Comparison of ENCODE assay signal across 8 mouse cellular contexts in genomic region chr3:95930471-95930789, GRCm38 (mm10). TPM values are rescaled to one million over a fixed set of nuclear protein-coding genes. Genes with fewer than 3 reads are reported as not detected.
A peak's percentile ranks its signal among the peaks of the same experiment; 100 is the strongest.
DNase-seq lines count a peak whose midpoint lies in the region; ATAC-seq and TF ChIP-seq lines count a peak whose summit lies in the region.

No protein-coding gene starts in this region.

- no peak for TF ChIP-seq POLR2A in CH12.LX (IDR thresholded peaks at IDR 0.05; ENCODE audit: low read depth, low read length)

- H3K27ac ChIP-seq in heart, embryonic 10.5 days: peak overlapping the region; percentile 96
- peak overlapping the region; percentile 14; the same call in 1 of the 2 replicates for H3K27ac ChIP-seq in CH12.LX (ENCODE audit: insufficient read depth, low read depth)
- 0 out of 2 replicates have a peak overlapping the region, but pooled peaks have one; percentile 86 for H3K27ac ChIP-seq in forebrain, postnatal 0 days (ENCODE audit: low read depth, low read length)

- TF ChIP-seq CTCF in CH12.LX (conservative IDR thresholded peaks at IDR 0.05 in 1 of 2, IDR thresholded peaks at IDR 0.05 in 1 of 2; ENCODE audit: low read depth in 2 of 2, low read length in 2 of 2): no peak
- no peak for TF ChIP-seq CTCF in forebrain, postnatal 0 days (IDR thresholded peaks at IDR 0.05; ENCODE audit: low read depth)

- in situ Hi-C loops in CH12.LX (cut with MboI; ENCODE audit: low pct_ligation_motif_present, low pct_unique_long_range_greater_than_20kb, low sequenced_read_pairs): no loop called here

- ATAC-seq in forebrain, postnatal 0 days: no peak
- ATAC-seq in granulocyte monocyte progenitor cell, adult 5-6 weeks (replicated peaks; ENCODE audit: poor library complexity, severe bottlenecking): no peak

- H3K4me2 ChIP-seq in CH12.LX (ENCODE audit: insufficient read depth, low read depth, poor library complexity, severe bottlenecking): peak overlapping the region; percentile 93
- peak overlapping the region; percentile 76 for H3K4me2 ChIP-seq in forebrain, postnatal 0 days (ENCODE audit: low read depth)

- no peaks in the 10 kb centered on the region for H3K9me3 ChIP-seq in heart, embryonic 10.5 days
- H3K9me3 ChIP-seq in CH12.LX (replicated peaks; ENCODE audit: low read length): no peaks in the 10 kb centered on the region
- H3K9me3 ChIP-seq in forebrain, postnatal 0 days (ENCODE audit: low read length): no peaks in the 10 kb centered on the region

- H3K4me1 ChIP-seq in heart, embryonic 10.5 days: peaks cover 15% of the 10 kb centered on the region
- peaks cover 4 to 21% of the 10 kb centered on the region in 2 experiments; a peak in 3 of 4 replicates for H3K4me1 ChIP-seq in CH12.LX (ENCODE audit: control insufficient read depth in 1 of 2, insufficient read depth in 2 of 2)
- H3K4me1 ChIP-seq in forebrain, postnatal 0 days (ENCODE audit: insufficient read depth): no peaks in the 10 kb centered on the region

- no peak for DNase-seq in heart, embryonic 10.5 days (ENCODE audit: low spot score)
- DNase-seq in heart, adult 8-10 months (ENCODE audit: low spot score): no peak
- no peak for DNase-seq in CH12.LX (ENCODE audit: extremely low read depth)
- no peak for DNase-seq in forebrain, postnatal 0 days
- DNase-seq in lung, postnatal 10 days: peak; percentile 9
- no peak for DNase-seq in frontal cortex, adult 2 months (ENCODE audit: extremely low spot score in 1 of 2, low spot score in 1 of 2)
- DNase-seq in frontal cortex, postnatal 25 days (ENCODE audit: low spot score in 2 of 2): no peak

- TF ChIP-seq RAD21 in CH12.LX (IDR thresholded peaks at IDR 0.05; ENCODE audit: low read depth, low read length): no peak

- H3K9ac ChIP-seq in CH12.LX (ENCODE audit: insufficient read depth, low read depth): peak overlapping the region; percentile 99
- H3K9ac ChIP-seq in forebrain, postnatal 0 days: peak overlapping the region; percentile 67

- no peaks in the 10 kb centered on the region for H3K27me3 ChIP-seq in heart, embryonic 10.5 days (ENCODE audit: insufficient read depth, poor library complexity, severe bottlenecking)
- no peaks in the 10 kb centered on the region for H3K27me3 ChIP-seq in CH12.LX (replicated peaks)
- no peaks in the 10 kb centered on the region for H3K27me3 ChIP-seq in forebrain, postnatal 0 days (ENCODE audit: insufficient read depth, low read length)

- H3K4me3 ChIP-seq in heart, embryonic 10.5 days: peak overlapping the region; percentile 83
- peak overlapping the region; percentile 92 to 97 (median 93) for H3K4me3 ChIP-seq in CH12.LX (replicated peaks in 1 of 3; ENCODE audit: low read depth in 2 of 3, low read length in 2 of 3, poor library complexity in 1 of 3)
- peak overlapping the region; percentile 74 for H3K4me3 ChIP-seq in forebrain, postnatal 0 days (ENCODE audit: low read depth, low read length)

- dilution Hi-C loops in CH12.LX (cut with MboI; ENCODE audit: extremely low pct_ligation_motif_present, extremely low pct_unique_long_range_greater_than_20kb, low sequenced_read_pairs): no loop called here

- WGBS in heart, embryonic 10.5 days: 4% methylated on average over 5 of the region's 5 CpGs
- 0% methylated on average over 5 of the region's 5 CpGs for WGBS in forebrain, postnatal 0 days

- no peak for TF ChIP-seq EP300 in CH12.LX (IDR thresholded peaks at IDR 0.05; ENCODE audit: low read length)

- peaks cover 45% of the 10 kb centered on the region for H3K79me2 ChIP-seq in CH12.LX (replicated peaks; ENCODE audit: control insufficient read depth, extremely low read depth, insufficient read depth, poor library complexity, severe bottlenecking)

- peaks cover 25% of the 10 kb centered on the region for H3K36me3 ChIP-seq in heart, embryonic 10.5 days
- peaks cover 18 to 26% of the 10 kb centered on the region in 2 experiments for H3K36me3 ChIP-seq in CH12.LX (replicated peaks in 1 of 2; ENCODE audit: control insufficient read depth in 1 of 2, insufficient read depth in 1 of 2, low read length in 1 of 2)
- H3K36me3 ChIP-seq in forebrain, postnatal 0 days (ENCODE audit: insufficient read depth): peaks cover 15% of the 10 kb centered on the region

TF ChIP-seq in CH12.LX, 34 proteins besides CTCF, POLR2A, EP300 and RAD21:
- no peak for TF ChIP-seq NELFE (IDR thresholded peaks at IDR 0.05; ENCODE audit: low read depth, low read length)
- TF ChIP-seq RCOR1 (conservative IDR thresholded peaks at IDR 0.05; ENCODE audit: low read depth, low read length): no peak
- no peak for TF ChIP-seq E2F4 (IDR thresholded peaks at IDR 0.05; ENCODE audit: insufficient replicate concordance, low read depth, low read length)
- TF ChIP-seq SIN3A (IDR thresholded peaks at IDR 0.05; ENCODE audit: low read length): peak; percentile 37
- no peak for TF ChIP-seq MEF2A (IDR thresholded peaks at IDR 0.05; ENCODE audit: borderline replicate concordance, low read depth, low read length)
- TF ChIP-seq KAT2A (IDR thresholded peaks at IDR 0.05; ENCODE audit: insufficient replicate concordance, low read length): no peak
- TF ChIP-seq MAX (IDR thresholded peaks at IDR 0.05; ENCODE audit: low read length): no peak
- TF ChIP-seq TCF12 (IDR thresholded peaks at IDR 0.05; ENCODE audit: low read depth, low read length): no peak

RNA-seq across cellular contexts. Expression of gene Anp32e, which starts 1.4 kb away (rescaled TPM):
- 209 and 212 TPM in 2 replicates for polyA plus RNA-seq in heart, embryonic 10.5 days (2016; fragmentation: Nextera tagmentation; extraction: Ambion mirVana)
- 10 to 100 TPM; 76.7 to 95.7 (median 82.9) TPM for total RNA-seq in heart, adult 8-10 months (2022)
- 85.2 and 126 TPM in 2 replicates for total RNA-seq in CH12.LX (2012; rRNA removed)
- 64.8 and 74.2 TPM in 2 replicates for total RNA-seq in CH12.LX (2014; rRNA removed)
- polyA plus RNA-seq in CH12.LX (2012; ENCODE audit: insufficient read length, low read depth): 439 and 608 TPM in 2 replicates
- 27.5 and 34.4 TPM in 2 replicates for total RNA-seq in forebrain, postnatal 0 days (2014; rRNA removed)
- polyA plus RNA-seq in forebrain, postnatal 0 days (2015; fragmentation: Nextera tagmentation; extraction: Ambion mirVana): 84.1 and 109 TPM in 2 replicates
- polyA plus RNA-seq in frontal cortex, adult 2 months (2012; rRNA removed): 117 and 123 TPM in 2 replicates
- total RNA-seq in granulocyte monocyte progenitor cell, adult 5-6 weeks (2014; fragmentation: Nextera tagmentation): 159 and 191 TPM in 2 replicates
- 445 and 523 TPM in 2 replicates for total RNA-seq in granulocyte monocyte progenitor cell, adult 5-6 weeks (2017)

RNA-seq across cellular contexts. Expression of gene Car14, which starts 25.9 kb away (rescaled TPM):
- polyA plus RNA-seq in heart, embryonic 10.5 days (2016; fragmentation: Nextera tagmentation; extraction: Ambion mirVana): 47.2 and 68.0 TPM in 2 replicates
- 100 to 1,000 TPM; 170 to 196 (median 181) TPM for total RNA-seq in heart, adult 8-10 months (2022)
- total RNA-seq in CH12.LX (2012; rRNA removed) (0.13 TPM in 2 replicates), CH12.LX (2014; rRNA removed) (not detected in 2 replicates)
- 0.36 and 0.97 TPM in 2 replicates for polyA plus RNA-seq in CH12.LX (2012; ENCODE audit: insufficient read length, low read depth)
- total RNA-seq in forebrain, postnatal 0 days (2014; rRNA removed): 5.0 and 9.4 TPM in 2 replicates
- 11.2 and 12.8 TPM in 2 replicates for polyA plus RNA-seq in forebrain, postnatal 0 days (2015; fragmentation: Nextera tagmentation; extraction: Ambion mirVana)
- polyA plus RNA-seq in frontal cortex, adult 2 months (2012; rRNA removed): 12.8 and 14.6 TPM in 2 replicates
- not detected in 2 replicates for total RNA-seq in granulocyte monocyte progenitor cell, adult 5-6 weeks (2014; fragmentation: Nextera tagmentation)
- total RNA-seq in granulocyte monocyte progenitor cell, adult 5-6 weeks (2017): not detected in 2 replicates

RNA-seq across cellular contexts. Expression of gene Aph1a, which starts 36.7 kb away (rescaled TPM):
- polyA plus RNA-seq in heart, embryonic 10.5 days (2016; fragmentation: Nextera tagmentation; extraction: Ambion mirVana): 30.4 and 39.4 TPM in 2 replicates
- total RNA-seq in heart, adult 8-10 months (2022): 100 to 1,000 TPM; 102 to 115 (median 107) TPM
- total RNA-seq in CH12.LX (2012; rRNA removed) (63.8 and 69.4 TPM in 2 replicates), CH12.LX (2014; rRNA removed) (45.5 and 46.6 TPM in 2 replicates)
- 59.9 and 62.2 TPM in 2 replicates for polyA plus RNA-seq in CH12.LX (2012; ENCODE audit: insufficient read length, low read depth)
- total RNA-seq in forebrain, postnatal 0 days (2014; rRNA removed): 59.3 and 77.2 TPM in 2 replicates
- polyA plus RNA-seq in forebrain, postnatal 0 days (2015; fragmentation: Nextera tagmentation; extraction: Ambion mirVana): 44.3 and 46.0 TPM in 2 replicates
- polyA plus RNA-seq in frontal cortex, adult 2 months (2012; rRNA removed): 70.6 and 75.5 TPM in 2 replicates
- total RNA-seq in granulocyte monocyte progenitor cell, adult 5-6 weeks (2014; fragmentation: Nextera tagmentation): 67.0 and 69.0 TPM in 2 replicates
- total RNA-seq in granulocyte monocyte progenitor cell, adult 5-6 weeks (2017): 31.8 and 42.8 TPM in 2 replicates

RNA-seq across cellular contexts. Expression of gene BC028528, which starts 38.6 kb away (rescaled TPM):
- 18.5 and 26.4 TPM in 2 replicates for polyA plus RNA-seq in heart, embryonic 10.5 days (2016; fragmentation: Nextera tagmentation; extraction: Ambion mirVana)
- total RNA-seq in heart, adult 8-10 months (2022): 10 to 100 TPM in 2 of 4 experiments, 1 to 10 TPM in 2; 6.3 to 12.0 (median 8.4) TPM
- total RNA-seq in CH12.LX (2012; rRNA removed): 15.6 and 17.2 TPM in 2 replicates
- total RNA-seq in CH12.LX (2014; rRNA removed): 40.6 and 54.0 TPM in 2 replicates
- polyA plus RNA-seq in CH12.LX (2012; ENCODE audit: insufficient read length, low read depth): 43.9 and 46.1 TPM in 2 replicates
- total RNA-seq in forebrain, postnatal 0 days (2014; rRNA removed): 5.7 and 9.9 TPM in 2 replicates
- polyA plus RNA-seq in forebrain, postnatal 0 days (2015; fragmentation: Nextera tagmentation; extraction: Ambion mirVana): 14.9 and 18.4 TPM in 2 replicates
- 15.0 and 16.2 TPM in 2 replicates for polyA plus RNA-seq in frontal cortex, adult 2 months (2012; rRNA removed)
- total RNA-seq in granulocyte monocyte progenitor cell, adult 5-6 weeks (2014; fragmentation: Nextera tagmentation): 36.7 and 51.1 TPM in 2 replicates
- 57.2 and 65.2 TPM in 2 replicates for total RNA-seq in granulocyte monocyte progenitor cell, adult 5-6 weeks (2017)

RNA-seq across cellular contexts. Expression of gene Ciart, which starts 48.4 kb away (rescaled TPM):
- polyA plus RNA-seq in heart, embryonic 10.5 days (2016; fragmentation: Nextera tagmentation; extraction: Ambion mirVana): 6.0 and 10.7 TPM in 2 replicates
- 10 to 100 TPM; 12.0 to 58.8 (median 26.9) TPM for total RNA-seq in heart, adult 8-10 months (2022)
- 0.88 and 1.0 TPM in 2 replicates for total RNA-seq in CH12.LX (2012; rRNA removed)
- 1.0 and 1.2 TPM in 2 replicates for total RNA-seq in CH12.LX (2014; rRNA removed)
- polyA plus RNA-seq in CH12.LX (2012; ENCODE audit: insufficient read length, low read depth): 5.1 and 5.8 TPM in 2 replicates
- 3.4 and 5.9 TPM in 2 replicates for total RNA-seq in forebrain, postnatal 0 days (2014; rRNA removed)
- 8.2 and 11.2 TPM in 2 replicates for polyA plus RNA-seq in forebrain, postnatal 0 days (2015; fragmentation: Nextera tagmentation; extraction: Ambion mirVana)
- 37.2 and 42.7 TPM in 2 replicates for polyA plus RNA-seq in frontal cortex, adult 2 months (2012; rRNA removed)
- total RNA-seq in granulocyte monocyte progenitor cell, adult 5-6 weeks (2014; fragmentation: Nextera tagmentation): 2.6 and 4.6 TPM in 2 replicates
- 0.90 and 4.0 TPM in 2 replicates for total RNA-seq in granulocyte monocyte progenitor cell, adult 5-6 weeks (2017)

Comparison
In these comparisons a context has a peak if more than half of its experiments do, and no peak if none do; other contexts are left out.
1. H3K27ac ChIP-seq: peak in every context shown above with its lines; median percentile 96 in heart, embryonic 10.5 days; 86 in forebrain, postnatal 0 days; 14 in CH12.LX.
2. RNA of gene Car14, which starts 25.9 kb away (total RNA-seq): 170 to 196 TPM in heart, adult 8-10 months; 5.0 to 9.4 TPM in forebrain, postnatal 0 days, 0.13 TPM in CH12.LX and not detected in granulocyte monocyte progenitor cell, adult 5-6 weeks; every median in the first group is over 10 times any median in the second.
3. Peak in every context shown above with its lines, with median percentiles within 50 percentile points of each other: H3K4me3 ChIP-seq.